In genomic region chr8:70203072-70203471, GRCm38 (mm10) we compare ENCODE assay signal across 17 mouse cellular contexts.
"Had no signal": no experiment of that assay in that cellular context is flagged by ENCODE, and none has a peak within 500 bp of the region (broad histone marks: within the 10 kb centered on the region; RNA-seq: fewer than 3 reads in every experiment).

No protein-coding gene starts in this region.

- H3K36me3 ChIP-seq: limb, embryonic 13.5 days; midbrain, embryonic 10.5 days; neural tube, embryonic 15.5 days had no signal

- H3K4me3 ChIP-seq: limb, embryonic 13.5 days; midbrain, embryonic 10.5 days; myocyte; neural tube, embryonic 15.5 days had no signal

- H3K27me3 ChIP-seq: limb, embryonic 13.5 days; neural tube, embryonic 15.5 days had no signal

- H3K27ac ChIP-seq: kidney, postnatal 0 days; limb, embryonic 13.5 days; liver, embryonic 14.5 days; midbrain, embryonic 10.5 days; neural tube, embryonic 15.5 days had no signal

- ATAC-seq: intestine, postnatal 0 days had no signal

- H3K9me3 ChIP-seq: limb, embryonic 13.5 days; midbrain, embryonic 10.5 days; neural tube, embryonic 15.5 days had no signal

- H3K4me2 ChIP-seq: limb, embryonic 13.5 days; lung, embryonic 14.5 days; neural tube, embryonic 15.5 days had no signal

- DNase-seq: kidney, adult 9 months; kidney, postnatal 36 days; left cerebral cortex, postnatal 4 days; lung, embryonic 14.5 days; lung, postnatal 10 days; lung, postnatal 4 days; midbrain, embryonic 14.5 days; retina, postnatal 1 day; right cerebral cortex, postnatal 14 days; thymus, postnatal 4 days had no signal

- H3K9ac ChIP-seq: limb, embryonic 13.5 days; liver, embryonic 14.5 days; lung, embryonic 14.5 days; neural tube, embryonic 15.5 days had no signal

- H3K4me1 ChIP-seq: limb, embryonic 13.5 days had no signal
